Mouse (Mus musculus): ENCODE data around the gene Cd164l2.
A peak's percentile ranks its signal among the peaks of the same experiment; 100 is the strongest.

Cd164l2 gene

DNA sequence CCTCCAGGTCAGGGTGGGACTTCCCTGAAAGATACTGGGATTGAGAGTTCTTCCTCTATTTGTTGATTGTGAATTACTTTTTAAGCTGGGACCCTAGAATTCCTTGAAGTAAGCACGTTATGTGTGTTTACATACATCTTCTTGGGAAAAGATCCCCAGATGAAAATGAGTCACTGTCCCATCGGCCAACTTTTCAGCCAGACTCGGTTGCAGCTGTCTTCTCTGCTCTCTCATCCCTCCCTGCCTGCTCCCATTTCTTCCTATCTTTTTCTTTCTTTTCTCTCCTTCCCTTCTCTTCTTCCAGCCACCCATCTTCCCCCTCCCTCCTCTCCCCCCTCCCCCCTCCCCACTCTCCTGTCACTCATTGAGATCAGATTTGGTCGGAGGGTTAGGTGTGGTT is 16.9 kb upstream of the Cd164l2 start:
- DNase-seq, result no peak

DNA sequence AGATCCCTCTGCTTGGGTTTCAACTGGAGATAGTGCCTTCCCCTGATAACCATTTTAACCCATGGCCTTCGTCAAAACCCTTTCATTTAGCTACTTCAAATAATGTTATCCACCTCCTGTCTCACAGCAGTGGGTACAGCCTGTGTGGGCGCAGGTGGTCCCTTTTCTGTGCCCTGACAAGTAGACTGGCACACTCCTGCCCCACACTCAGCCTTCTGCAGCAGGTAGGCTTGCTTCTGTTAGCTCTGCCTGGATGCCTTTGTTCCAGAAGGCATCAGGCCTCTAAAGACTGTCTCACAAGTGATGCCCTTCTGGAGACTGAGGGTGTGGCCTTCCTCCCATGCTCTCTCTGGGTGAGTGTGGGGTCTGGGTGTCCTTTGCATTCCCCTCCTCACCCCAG is 15.8 kb upstream of the Cd164l2 start:
- DNase-seq, result no peak

DNA sequence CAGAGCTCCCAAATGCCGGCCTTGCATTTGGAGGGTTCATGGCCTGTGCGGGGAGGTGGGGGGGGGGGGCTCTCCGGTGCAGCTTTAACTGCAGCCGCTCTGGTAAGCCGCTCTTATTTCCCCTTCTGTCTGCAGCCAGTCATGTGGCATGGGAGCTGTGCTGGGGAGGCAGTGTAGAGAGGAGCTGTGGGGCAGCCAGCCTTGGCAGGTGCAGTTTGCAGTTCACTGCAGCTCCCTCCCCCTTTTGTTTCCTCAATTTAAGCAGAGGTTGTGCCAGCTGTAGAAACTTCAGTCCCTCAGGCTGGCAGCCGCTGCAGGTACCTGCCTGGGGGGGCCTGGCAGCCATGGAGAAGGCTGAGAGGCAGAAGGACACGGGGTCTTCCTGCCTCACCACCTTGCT is 15.1 kb upstream of the Cd164l2 start:
- no peak for DNase-seq

DNA sequence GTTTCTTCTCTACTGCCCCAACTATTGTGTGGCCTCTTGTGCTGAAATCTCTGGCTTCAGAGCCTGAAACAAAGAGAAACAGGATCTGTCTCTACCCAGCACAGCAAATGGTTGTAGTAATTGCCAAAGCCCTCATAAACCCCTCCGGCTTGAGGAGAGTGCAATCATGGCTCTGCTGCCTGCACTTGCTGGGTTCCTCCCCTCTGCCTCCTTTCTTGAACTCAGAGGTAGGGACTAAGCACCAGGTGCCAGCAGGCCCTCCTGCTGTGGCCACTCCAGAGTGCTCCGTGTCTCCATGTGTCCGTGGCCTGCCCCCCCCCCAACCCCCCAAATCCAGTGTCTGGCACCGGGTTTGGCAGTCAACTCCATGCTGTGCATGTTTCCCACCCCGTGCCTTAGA is 14.6 kb upstream of the Cd164l2 start:
- no peak for DNase-seq

DNA sequence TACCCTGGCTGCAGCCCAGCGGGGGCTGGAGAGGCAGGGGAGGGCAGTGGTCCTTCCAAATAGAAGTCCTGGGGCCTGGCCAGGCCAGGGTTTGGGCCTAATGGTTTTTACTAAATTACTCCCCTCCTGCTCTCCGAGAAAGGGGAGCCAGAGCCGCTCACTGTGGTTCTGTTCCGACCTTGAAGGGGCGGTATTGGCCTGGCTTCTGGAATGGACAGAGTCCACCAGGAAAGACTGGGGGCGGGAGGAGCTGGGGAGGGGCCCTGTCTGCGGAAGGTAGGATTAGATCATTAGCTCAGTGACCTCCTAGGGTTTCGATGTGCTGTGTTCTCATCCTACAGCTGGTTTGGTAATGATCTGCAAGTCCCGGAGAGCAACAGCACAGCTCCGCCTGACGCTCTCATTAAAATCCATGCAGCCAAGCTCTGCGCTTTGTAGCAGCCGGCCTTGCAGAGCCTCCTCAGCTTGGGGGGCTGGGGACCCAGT is 14.1 kb upstream of the Cd164l2 start:
- DNase-seq, result peak; percentile 42 to 58

DNA sequence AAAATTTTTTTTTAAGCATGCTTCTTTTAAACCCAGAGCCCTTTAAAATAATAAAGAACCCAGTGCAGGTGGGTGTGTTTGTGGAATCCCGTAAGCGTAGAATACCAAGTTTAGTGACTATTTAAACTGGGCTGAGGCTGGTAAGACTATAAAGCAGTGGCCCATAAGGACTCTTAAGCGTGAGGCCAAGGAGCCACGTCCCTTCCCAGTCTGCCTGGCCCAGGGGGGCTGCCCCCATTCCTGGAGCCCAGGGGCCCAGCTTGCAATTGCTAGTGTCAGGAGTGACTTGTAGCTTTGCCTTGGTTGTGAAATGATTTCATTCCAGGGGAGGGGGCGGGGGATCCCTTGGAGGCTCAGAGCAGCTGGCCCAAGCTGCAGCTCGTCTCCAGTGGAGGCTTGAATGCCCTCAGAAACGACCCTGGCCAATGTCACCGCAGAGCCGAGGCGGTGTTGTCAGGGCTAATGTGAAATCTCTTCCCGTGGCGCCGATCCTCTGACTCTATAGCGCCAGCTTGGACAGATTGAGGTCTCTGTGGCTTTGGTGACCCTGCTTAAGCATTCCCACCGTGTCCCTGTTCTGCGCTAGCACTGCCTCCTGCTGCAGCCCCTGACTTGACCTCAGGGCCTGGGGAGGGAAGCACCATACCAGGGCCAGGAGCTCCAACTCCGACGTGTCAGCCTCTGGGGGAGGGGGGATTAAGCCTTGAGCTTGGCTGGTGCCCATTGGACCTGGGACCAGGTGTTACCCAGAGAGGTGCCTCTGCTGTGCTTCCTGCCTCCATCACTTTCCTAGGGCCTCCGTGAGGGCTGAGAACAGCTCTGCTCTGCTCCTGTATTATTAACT is 13.4 kb upstream of the Cd164l2 start:
- DNase-seq, result peak; percentile 42 to 48

DNA sequence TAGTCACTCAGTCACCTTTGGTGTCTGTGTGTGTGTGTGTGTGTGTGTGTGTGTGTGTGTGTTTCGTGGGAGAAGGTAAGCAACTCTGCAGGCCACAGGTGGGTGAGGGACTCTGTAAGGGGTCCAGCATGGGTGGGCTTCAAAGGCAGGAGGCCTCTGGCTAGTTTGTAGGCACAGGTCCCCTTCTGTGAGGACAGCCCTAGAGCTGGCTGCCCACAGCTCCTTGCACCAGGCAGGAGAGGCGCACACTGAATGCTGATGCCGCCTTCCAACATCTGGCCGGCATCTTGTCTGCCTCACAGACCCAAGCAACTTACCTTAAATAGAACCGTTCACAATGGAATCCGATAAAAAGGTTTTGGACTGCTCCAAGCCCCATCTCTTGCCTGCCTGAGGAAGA is 12.2 kb upstream of the Cd164l2 start:
- no peak for DNase-seq

DNA sequence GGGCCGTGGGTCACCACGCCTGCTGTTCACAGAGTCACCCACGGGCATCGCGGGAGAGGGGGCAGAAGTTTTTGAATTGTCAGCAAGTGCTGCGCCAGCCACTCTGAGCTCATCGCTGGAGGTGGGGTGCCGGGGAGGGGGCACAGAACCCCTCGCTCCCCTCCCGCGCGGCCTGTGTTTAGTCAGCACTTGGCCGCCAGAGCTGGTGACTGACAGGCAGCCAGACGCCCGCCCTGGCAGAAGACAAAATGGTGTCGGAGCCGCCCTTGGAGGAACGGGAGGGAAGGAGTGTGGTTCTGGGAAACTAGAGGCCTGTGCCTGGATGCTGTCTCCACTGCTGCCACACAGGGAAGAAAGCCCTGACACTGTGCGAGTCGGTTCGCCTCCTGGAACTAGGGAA is 11.6 kb upstream of the Cd164l2 start:
- peak; percentile 67 to 70 for DNase-seq

DNA sequence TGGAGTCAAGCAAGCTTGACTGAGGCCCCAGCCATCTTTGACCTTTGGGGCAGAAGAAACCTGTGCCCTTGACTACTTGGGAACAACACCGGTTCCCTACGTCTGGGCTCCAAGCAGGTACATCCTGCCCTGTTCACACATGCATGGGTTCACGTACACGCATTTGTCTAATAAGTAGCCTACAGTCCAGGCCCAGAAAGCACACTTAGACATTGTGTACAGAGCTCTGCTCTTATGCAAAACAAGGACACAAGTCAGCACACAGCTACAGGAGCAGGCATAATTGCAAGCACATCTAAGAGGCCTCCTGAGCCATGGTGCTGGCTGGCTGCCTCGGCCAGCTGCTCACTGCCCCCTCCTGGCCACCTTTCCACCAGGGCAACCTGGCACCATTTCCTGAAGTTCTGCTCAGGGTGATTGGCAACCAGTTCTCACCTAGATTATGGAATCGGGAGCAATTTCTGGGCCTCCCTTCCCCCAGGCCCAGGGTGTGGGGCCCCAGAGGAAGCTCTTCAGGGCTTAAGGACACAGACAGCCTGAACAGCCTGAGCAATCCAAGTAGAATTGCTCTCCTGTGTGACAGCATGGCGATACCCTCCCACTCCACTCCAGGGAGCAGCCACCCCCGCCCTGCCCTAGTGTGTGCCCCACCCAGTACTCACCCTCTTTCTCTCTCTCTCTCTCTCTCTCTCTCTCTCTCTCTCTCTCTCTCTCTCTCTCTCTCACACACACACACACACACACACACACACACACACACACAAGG is 10.7 kb upstream of the Cd164l2 start:
- peak; percentile 89 to 90 for DNase-seq

DNA sequence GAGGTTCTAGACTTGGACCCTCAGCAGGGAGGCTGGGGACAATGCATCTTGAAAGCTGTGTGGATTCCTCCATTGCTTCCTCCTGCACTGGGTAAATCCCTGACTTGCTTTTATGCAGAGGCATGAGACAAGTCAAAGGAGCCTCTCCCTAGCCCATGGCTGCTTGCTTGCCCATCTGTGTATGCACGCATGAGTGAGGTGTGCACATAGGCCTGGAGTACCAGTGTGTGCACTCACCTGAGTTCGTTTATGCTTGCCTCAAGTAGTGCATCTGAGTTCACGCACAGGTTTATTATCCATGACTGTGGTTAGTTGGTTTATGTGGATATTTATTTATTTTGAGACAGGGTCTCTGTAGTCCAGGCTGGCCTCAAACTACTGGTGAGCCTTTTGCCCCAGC is 9.7 kb upstream of the Cd164l2 start:
- DNase-seq, result no peak

DNA sequence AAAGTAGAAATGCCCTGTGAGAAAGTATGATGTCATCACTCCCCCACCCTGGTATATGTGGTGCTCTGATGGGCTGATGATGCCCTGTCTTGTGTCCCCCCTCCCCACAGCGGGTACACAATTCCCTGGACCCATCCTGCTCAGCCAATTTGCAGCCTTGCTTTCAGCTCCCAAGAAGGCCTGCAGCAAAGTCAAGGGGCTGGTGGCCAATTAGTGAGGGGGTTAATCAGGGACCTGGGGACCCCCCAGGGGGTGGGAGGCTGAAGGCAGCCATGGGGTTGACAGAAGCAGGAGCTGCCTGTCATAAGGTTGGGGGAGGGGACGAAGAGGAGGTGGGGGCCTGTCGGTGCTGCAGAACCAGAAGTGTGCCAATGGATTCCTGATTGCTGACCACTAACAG is 8.3 kb upstream of the Cd164l2 start:
- no peak for DNase-seq

DNA sequence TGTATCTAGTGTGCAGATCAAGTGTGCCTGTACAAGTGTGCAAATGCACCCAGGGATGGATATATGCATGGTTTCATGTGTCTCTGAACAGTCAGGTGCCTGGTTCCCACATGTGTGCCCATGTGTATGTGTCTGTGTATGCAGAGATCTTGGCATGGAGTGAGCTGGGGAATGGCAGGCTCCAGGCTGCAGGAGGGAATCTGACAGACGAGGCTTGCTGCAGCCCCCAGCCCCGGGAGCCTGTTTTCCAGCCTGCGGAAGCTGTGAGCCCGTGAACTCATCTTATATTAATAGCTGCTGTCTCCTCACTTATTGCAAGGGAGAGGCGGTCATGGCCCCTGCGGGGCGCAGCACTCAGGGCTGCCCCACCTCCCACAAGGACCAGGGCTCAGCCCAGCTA is 7.6 kb upstream of the Cd164l2 start:
- no peak for DNase-seq

DNA sequence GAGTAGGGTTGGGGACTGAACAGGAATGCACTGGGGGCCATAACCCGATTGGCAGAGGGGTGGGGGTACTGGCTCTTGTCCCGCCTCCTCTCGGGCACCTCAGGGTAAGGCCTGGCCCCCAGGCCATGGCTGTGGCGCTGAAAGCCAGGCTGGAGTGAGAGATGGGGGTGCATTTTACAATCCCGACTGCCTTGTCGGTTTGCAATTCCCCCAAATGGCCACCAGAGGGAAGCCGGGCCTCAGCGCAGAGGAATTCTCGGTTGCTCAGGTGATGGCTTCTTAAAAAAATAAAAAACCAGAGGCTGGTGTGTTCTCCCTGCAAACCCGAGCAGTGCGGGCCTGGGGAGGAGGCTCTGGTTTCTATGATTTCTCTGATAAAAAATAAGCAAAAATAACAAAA is 2.6 kb upstream of the Cd164l2 start:
- DNase-seq, result peak; percentile 78 to 82

DNA sequence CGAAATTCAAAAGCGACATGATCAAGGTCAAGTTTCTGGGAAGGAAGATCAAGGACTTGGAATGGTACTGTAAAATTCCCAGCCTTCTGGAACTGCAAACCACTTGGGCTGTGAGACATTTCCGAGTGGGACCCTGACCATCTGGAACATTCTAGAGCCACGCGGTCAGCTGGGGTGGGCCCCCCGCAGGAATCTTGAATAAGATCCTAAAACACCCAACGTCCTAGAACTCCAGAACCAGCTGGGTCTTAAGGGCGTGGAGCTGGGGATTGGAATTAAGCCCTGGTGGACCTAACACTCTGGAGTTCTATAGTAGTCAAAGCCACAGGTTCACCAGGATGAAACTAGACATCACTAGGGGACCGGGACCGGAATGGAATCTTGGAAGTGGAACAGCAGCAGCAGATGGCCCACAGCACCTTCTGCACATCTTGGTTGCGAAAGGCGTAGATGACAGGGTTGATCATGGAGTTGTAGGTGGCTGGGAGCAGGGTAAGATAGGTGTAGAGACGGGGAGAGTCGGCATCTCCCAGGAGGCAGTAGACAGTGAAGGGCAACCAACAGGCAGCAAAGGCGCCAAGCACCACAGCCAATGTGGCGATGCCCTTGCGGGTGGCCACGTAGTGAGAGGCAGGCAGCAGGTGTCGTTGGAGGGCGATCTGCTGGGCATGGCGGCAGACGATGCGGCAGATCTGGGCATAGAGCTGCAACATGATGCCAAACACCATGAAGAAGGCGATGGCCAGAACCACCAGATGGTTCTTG is 1.7 kb upstream of the Cd164l2 start:
- peak; percentile 75 to 77 for DNase-seq

DNA sequence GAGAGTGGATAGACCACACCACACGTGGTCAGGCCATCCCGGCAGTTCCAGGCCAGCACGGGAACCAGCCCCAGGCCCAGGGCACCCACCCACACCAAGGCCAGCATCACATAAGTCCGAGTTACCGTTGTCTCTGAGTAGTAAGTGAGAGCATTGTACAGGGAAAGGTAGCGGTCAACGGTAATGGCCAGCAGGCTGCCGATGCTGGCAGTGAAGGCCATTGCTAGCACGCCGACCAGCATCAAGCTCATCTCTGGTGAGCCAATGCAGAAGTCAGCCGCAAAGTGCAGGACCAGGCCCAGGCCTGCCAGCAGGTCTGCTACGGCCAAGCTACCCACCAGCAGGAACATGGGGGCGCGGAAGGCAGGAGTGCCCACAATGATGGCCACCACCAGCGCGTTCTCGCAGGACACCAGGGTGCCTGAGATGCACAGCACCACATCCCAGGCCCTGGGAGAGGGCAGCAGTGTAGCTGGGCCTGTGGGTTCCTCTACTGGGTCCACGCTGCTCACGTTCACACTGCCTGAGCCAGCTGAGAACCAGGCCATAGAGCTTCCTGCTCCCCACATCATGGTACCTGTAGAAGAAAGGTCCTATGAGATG is 1.0 kb upstream of the Cd164l2 start:
- DNase-seq, result peak in 1 of 2 experiments; percentile 60

DNA sequence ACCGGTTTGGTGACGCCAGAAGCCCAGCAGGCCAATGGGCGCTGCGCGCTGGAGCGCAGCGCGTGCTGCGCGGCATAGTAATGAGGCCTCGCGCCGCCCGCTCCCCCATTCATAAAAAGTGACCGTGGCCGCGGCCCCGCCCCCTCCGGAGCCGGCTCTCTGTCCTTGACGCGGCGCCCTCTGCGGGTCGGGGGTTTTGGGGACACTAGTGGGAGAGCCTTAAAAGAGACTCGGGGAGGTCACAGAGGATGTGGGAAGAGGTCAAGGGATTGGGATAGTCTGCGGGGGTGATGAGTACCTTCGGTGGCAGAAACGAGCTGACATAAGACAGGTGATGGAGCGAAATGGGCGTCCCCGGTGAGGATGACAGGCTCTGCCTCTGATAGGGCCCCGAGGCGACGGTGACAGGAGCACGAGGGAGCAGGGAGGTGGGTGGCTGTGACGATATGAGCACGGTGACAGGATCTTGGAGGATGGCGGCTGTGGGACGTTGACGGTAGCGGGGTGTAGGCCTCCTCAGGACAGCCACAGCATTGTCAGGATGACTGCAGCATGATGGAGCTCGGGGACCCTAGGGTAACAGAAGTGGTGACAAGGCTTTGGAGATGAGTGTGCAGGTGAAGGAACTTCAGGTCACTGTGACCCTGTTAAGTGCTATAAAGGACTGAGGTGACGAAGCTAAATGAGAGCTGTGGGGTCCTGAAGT is 784 bp downstream of the Cd164l2 start:
- peak; percentile 92 to 94 for DNase-seq

DNA sequence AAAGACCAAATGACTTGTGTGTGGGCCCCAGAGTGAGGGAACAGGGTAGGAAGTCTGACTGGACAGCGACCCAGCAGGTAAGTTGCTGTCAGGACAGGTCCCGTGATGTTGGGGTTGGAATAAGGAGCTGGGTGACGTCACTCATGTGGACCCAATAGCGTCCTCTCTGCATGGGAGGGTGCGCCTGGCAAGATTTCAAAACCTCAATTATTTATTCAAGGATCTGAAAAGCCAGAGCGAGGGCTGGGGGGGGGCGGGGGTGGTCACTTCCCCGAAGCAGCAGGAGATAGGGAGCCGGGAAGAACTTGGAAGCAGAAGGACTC is 1.3 kb downstream of the Cd164l2 start:
- peak; percentile 59 to 72 for DNase-seq

DNA sequence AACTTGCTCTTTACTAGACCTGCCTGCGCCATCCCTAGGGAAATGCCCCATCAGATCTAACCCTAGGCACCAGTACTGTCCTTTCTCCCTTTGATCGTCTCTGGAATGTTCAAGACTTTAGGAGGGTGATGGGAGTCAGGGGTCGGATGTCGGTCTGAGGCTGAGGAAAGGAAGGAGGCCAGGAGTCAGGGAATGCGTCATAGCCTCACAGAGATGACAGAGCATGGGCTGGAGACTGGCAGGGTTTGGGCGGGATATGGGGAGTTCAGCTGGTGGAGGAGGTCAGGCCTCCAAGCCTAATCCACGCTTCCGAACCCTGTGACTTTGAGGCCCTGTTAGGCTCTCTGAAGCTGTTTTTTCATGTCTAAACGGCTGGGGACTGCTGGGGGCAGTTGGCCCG is 1.7 kb downstream of the Cd164l2 start:
- peak in 1 of 2 experiments; percentile 25 for DNase-seq

DNA sequence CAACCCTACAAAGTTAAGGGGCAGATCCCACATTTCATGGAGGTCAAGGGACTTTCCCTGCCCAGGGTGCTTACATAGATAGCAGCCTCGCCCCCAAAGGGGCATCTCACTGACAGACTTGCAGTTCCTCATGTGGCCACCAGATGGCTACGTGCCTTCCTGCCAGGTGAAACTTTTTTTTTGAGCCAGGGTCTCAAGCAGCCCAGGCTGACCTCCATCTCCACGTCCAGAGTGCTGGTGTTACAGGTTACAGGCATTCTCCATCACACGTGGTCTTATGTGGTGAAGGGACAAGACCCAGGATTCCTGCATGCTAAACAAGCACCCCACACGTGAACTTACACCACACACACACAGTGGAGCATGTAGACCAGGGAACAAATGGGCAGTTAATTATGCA is 5.7 kb downstream of the Cd164l2 start:
- peak; percentile 84 to 91 for DNase-seq

DNA sequence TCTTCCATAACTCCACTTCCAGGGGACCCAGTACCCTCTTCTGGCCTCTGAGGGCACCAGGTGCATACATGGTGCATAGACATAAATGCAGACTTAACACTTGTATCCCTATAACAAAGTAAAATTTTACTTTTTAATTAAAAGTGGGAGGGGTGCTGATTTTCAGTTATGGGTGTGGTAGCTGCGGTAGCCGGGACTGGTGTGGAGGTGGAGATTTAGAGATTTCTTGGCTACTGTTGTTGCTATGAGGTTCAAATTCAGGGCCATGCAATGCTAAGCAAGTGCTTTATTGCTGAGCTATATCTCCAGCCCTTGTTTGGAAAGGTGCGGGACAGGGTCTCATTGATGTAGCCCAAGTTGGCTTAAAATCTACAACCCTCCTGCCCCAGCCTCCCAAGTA is 6.8 kb downstream of the Cd164l2 start:
- DNase-seq, result no peak

DNA sequence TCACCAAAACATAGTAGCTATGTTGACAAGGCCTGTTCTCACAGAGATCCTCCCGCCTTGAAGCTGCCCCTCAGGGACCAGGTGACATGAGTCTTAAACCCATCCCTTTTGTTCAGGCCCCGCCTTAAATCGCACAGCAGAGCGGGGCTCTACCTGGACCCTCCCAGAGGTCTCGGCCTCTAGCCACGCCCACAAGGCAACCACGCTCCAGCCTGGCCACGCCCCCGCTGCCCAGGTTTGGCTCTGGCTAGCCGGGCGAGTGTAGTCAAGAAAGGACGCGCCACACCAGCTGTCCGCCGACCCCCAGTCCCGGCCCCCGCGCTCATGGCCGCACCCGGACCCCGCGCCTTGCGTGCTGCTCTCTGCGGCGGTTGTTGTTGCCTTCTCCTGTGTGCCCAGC is 8.7 kb downstream of the Cd164l2 start:
- peak; percentile 37 to 47 for DNase-seq

DNA sequence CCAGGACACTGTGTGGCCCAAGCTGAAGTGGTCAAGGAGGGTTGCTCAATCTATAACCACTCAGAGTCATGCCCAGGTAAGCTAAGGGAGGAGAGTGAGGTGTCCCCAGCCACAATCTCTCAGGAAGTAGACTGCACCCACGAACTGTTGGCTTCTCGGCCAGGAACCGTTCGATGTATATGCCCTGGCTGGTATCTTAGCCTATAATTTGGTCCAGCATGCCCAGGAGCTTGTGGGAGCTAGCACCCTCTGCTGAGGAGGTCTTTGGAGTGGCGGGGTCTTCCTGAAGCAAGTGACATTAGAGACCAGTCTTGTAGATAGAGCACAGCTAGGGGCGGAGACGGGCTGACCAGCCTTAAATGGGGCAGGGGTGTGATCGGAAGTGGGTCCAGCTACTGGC is 9.8 kb downstream of the Cd164l2 start:
- DNase-seq, result no peak
